Mouse (Mus musculus) small intestine, adult 2 months (tissue): ENCODE results near the gene Defb43. TPM values are rescaled to one million over a fixed set of nuclear protein-coding genes. Genes with fewer than 3 reads are reported as not detected.

Experiments
- H3K27ac ChIP-seq: fragments of 200-500 bp; 2 replicates; pipeline ENCODE4 v1.5.1; 2012; ENCODE audit warnings: low read depth, low read length, control low read depth, inconsistent platforms; ENCODE audit not compliant: insufficient read depth
- H3K27me3 ChIP-seq: fragments of 200-500 bp; 2 replicates; pipeline ENCODE4 v1.6.1; 2012; ENCODE audit warnings: mild to moderate bottlenecking, moderate library complexity, low read length, inconsistent platforms; ENCODE audit not compliant: control insufficient read depth, insufficient read depth
- H3K36me3 ChIP-seq: fragments of 200-500 bp; 2 replicates; pipeline ENCODE4 v1.6.1; 2012; ENCODE audit warnings: mild to moderate bottlenecking, low read length, control low read depth, inconsistent platforms; ENCODE audit not compliant: control insufficient read depth, insufficient read depth
- H3K4me1 ChIP-seq: fragments of 200-500 bp; 2 replicates; pipeline ENCODE4 v1.6.1; 2012; ENCODE audit warnings: low read length, inconsistent platforms, mixed read lengths; ENCODE audit not compliant: control insufficient read depth, insufficient read depth, insufficient read length
- H3K4me3 ChIP-seq: fragments of 200-500 bp; 2 replicates; pipeline ENCODE4 v1.5.1; 2012; ENCODE audit warnings: low read depth, mild to moderate bottlenecking, control low read depth, inconsistent platforms, low read length, moderate library complexity
- CTCF ChIP-seq: fragments of 200-500 bp; IDR thresholded peaks from 2 replicates; pipeline ENCODE4 v1.5.1; 2012; ENCODE audit warnings: low read depth, mild to moderate bottlenecking, control low read depth, inconsistent platforms, low read length, moderate library complexity, mixed read lengths; ENCODE audit not compliant: insufficient replicate concordance, insufficient read length; ENCODE audit errors: extremely low read depth
- POLR2A ChIP-seq: fragments of 200-500 bp; IDR thresholded peaks from 2 replicates; pipeline ENCODE4 v1.6.1; 2012; ENCODE audit warnings: low read depth, mild to moderate bottlenecking, control low read depth, inconsistent platforms, low read length, moderate library complexity
- WGBS: fragments of 180-500 bp; shearing (Covaris S2); methylation state at CpG from one replicate; pipeline ENCODE4 v1.1.7; 2018; 5-methylcytosine and 5-hydroxymethylcytosine counted together
- polyA plus RNA-seq: library from polyadenylated mRNA; depleted of rRNA; stranded (reverse); fragments of >200 nt; gene quantifications from 2 replicates; pipeline ENCODE4 v1.2.3, GENCODE M21; 2012

The Defb43 gene
- polyA plus RNA-seq, 1 experiment, result not detected

GRCm38 (mm10) chr14:63020524-63021156 lies 9.1 kb downstream of the Defb43 start:
- no peaks in the 10 kb centered on the region for H3K36me3 ChIP-seq
- H3K27me3 ChIP-seq, result 0 out of 2 replicates have a peak, but pooled peaks cover 2% of the 10 kb centered on the region
- no peak overlapping the region for H3K27ac ChIP-seq
- no peak overlapping the region for H3K4me3 ChIP-seq
- no peak for TF ChIP-seq POLR2A
- TF ChIP-seq CTCF, result no peak
- no peaks in the 10 kb centered on the region for H3K4me1 ChIP-seq
- WGBS, result 48% methylated on average over 6 of the region's 6 CpGs

GRCm38 (mm10) chr14:63046691-63047090 lies 35.1 kb downstream of the Defb43 start, which contains the start of gene Defb42:
Gene Defb42 (plus strand): TSS chr14:63046991.
- Histone ChIP-seq H3K4me3 (no peak within 1 kb of the TSS), H3K36me3 (no peaks in the 10 kb centered on the region), H3K27me3 (no peaks in the 10 kb centered on the region), H3K27ac (no peak within 1 kb of the TSS), H3K4me1 (no peaks in the 10 kb centered on the region)
- TF ChIP-seq POLR2A (no peak), CTCF (no peak)
- WGBS, result 77% methylated on average over 3 of the region's 3 CpGs

DNA sequence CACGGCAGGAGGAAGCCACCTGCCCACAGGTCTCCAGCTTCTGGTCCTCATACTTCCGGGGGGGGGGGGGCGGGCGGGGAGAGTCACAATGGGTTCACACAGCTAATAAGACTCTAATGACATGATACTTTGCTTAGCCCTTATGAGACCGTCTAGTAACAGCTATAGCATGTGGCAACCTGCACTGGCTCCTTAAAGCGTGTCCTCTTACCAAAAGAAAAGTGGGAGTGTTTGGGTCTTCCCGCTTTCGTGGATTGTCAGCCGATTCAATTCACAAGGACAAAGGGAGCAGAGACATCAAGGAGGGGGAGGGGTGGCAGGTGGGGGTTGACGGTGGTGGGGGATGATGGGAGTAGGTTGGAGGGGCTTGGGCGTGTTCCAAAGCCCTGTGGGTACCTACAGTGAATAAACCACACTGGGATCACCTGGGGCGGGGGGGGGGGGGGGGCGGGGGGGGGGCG lies 38.4 kb downstream of the Defb43 start, which contains the start of gene Defb30:
Gene Defb30 (minus strand): TSS at position 51 of the 461 bp plus-strand sequence.
- Histone ChIP-seq H3K36me3 (no peaks in the 10 kb centered on the region), H3K27ac (no peak within 1 kb of the TSS), H3K27me3 (no peaks in the 10 kb centered on the region), H3K4me3 (no peak within 1 kb of the TSS), H3K4me1 (no peaks in the 10 kb centered on the region)
- no peak for TF ChIP-seq CTCF
- no peak for TF ChIP-seq POLR2A
- 69% methylated on average over 14 of the region's 14 CpGs for WGBS

DNA sequence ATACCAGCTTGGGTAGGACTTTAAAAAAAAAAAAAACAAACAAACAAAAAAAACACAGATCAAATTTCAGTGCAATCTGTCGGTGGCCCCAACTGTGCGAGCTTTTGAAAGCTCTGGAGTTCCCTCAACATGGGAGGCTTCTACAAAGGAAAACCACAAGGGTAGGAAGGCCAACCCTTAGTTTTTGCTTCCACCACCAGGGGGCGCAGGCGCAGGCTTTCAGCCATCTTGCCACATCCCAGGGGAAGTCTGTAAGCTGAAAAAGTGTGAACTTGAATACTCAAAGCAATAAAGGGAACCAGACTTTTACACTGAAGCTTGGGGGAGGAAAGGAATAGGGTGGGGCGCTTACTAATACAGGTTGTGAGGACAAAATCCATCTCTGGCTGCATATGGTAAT lies 39.2 kb downstream of the Defb43 start:
- no peaks in the 10 kb centered on the region for H3K36me3 ChIP-seq
- no peaks in the 10 kb centered on the region for H3K27me3 ChIP-seq
- 24% methylated on average over 5 of the region's 5 CpGs for WGBS
- H3K27ac ChIP-seq, result no peak overlapping the region
- no peaks in the 10 kb centered on the region for H3K4me1 ChIP-seq
- no peak for TF ChIP-seq POLR2A
- peak; percentile 85; the same call in 1 of the 2 replicates for TF ChIP-seq CTCF
- no peak overlapping the region for H3K4me3 ChIP-seq

DNA sequence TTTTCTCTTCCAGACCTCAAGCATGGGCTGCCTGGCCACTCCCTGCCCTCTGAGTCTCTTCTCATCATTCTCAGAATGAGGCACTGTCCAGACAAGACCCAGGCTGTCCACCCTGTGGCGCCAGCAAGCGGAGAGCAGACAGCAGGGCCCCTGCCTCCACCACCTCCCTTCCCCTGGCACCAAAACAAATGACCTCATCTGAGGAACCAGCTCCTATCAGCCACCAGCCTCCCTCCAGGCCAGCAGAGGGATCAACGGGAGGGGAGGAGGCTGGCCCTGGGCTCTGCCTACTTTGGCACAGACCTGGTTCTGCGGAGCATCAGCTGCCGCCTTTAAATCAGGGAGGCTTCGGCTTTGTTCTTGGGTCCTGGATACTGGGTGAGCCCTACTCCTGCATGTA lies 43.2 kb downstream of the Defb43 start:
- H3K36me3 ChIP-seq, result no peaks in the 10 kb centered on the region
- 22% methylated on average over 6 of the region's 6 CpGs for WGBS
- no peaks in the 10 kb centered on the region for H3K4me1 ChIP-seq
- H3K27me3 ChIP-seq, result no peaks in the 10 kb centered on the region
- H3K4me3 ChIP-seq, result no peak overlapping the region
- TF ChIP-seq POLR2A, result no peak
- TF ChIP-seq CTCF, result no peak
- H3K27ac ChIP-seq, result no peak overlapping the region

DNA sequence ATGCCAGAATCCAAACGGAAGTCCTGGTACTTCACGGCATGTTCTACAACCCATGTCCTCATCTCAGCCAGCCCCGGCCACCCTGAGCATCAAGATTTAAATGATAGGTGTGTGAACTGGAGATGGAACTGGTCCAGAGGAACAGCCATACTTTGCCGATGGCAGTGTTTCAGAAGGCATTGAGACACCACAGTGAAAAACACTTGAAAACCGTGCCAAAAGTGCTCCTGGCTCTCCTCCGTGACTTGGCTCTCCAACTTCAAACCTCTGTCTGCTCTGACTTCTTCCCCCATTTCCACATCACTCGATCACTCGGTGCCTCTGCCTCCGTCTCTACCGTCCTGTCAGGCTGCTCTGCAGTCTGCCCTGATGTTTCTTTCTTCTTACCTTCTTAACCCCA lies 48.8 kb downstream of the Defb43 start:
- Histone ChIP-seq H3K36me3 (no peaks in the 10 kb centered on the region), H3K4me3 (no peak overlapping the region), H3K27me3 (0 out of 2 replicates have a peak, but pooled peaks cover 2% of the 10 kb centered on the region), H3K4me1 (no peaks in the 10 kb centered on the region), H3K27ac (no peak overlapping the region)
- TF ChIP-seq POLR2A (no peak), CTCF (no peak)
- WGBS, result 65% methylated on average over 10 of the region's 10 CpGs

- H3K4me3 ChIP-seq, result no peak overlapping the region
- WGBS, result 84% methylated on average over 2 of the region's 2 CpGs
- H3K27ac ChIP-seq, result no peak overlapping the region
- 0 out of 2 replicates have a peak, but pooled peaks cover 2% of the 10 kb centered on the region for H3K27me3 ChIP-seq
- H3K36me3 ChIP-seq, result no peaks in the 10 kb centered on the region
- TF ChIP-seq CTCF, result no peak
- no peak for TF ChIP-seq POLR2A
- H3K4me1 ChIP-seq, result no peaks in the 10 kb centered on the region
Observed at GRCm38 (mm10) chr14:63062184-63062583, 50.6 kb downstream of the Defb43 start.

GRCm38 (mm10) chr14:63065391-63065790 lies 53.8 kb downstream of the Defb43 start:
- Histone ChIP-seq H3K4me3 (no peak overlapping the region), H3K4me1 (no peaks in the 10 kb centered on the region), H3K27me3 (0 out of 2 replicates have a peak, but pooled peaks cover 2% of the 10 kb centered on the region), H3K27ac (no peak overlapping the region), H3K36me3 (no peaks in the 10 kb centered on the region)
- TF ChIP-seq POLR2A (no peak), CTCF (no peak)
- 57% methylated on average over 5 of the region's 5 CpGs for WGBS
